8 mouse cellular contexts compared by ENCODE assay signal in the genomic region with DNA sequence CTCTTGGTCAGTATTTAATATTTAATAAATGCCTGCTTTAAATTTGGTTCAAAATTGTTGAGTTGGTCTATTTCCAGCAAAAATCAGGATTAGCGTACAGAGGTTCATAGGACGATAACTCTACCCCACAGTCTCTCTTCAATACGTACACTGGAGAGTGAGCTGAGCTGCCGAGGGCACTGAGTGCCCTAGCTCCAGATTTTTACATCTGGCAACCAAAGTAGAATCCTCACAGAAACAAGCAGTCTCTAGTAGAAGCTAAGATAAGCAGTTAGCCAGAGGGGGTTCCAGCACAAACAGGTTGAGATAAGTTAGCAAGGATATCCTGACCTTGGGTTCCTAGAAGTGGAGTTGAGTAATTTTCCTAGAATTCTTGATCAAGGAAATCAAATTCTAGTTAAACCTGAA. TPM values are rescaled to one million over a fixed set of nuclear protein-coding genes. Genes with fewer than 3 reads are reported as not detected.
DNase-seq lines count a peak whose midpoint lies in the region; ATAC-seq lines count a peak whose summit lies in the region.

No protein-coding gene starts in this region.

- peaks cover 8% of the 10 kb centered on the region for H3K36me3 ChIP-seq in forebrain, embryonic 14.5 days (ENCODE audit: control insufficient read depth, insufficient read depth, low read length)
- H3K36me3 ChIP-seq in liver, embryonic 16.5 days (ENCODE audit: control insufficient read depth, insufficient read depth) = no peaks in the 10 kb centered on the region

- peaks cover 7% of the 10 kb centered on the region; the same call in 1 of the 2 replicates for H3K9me3 ChIP-seq in forebrain, embryonic 14.5 days (replicated peaks; ENCODE audit: control insufficient read depth, low read length)
- no peaks in the 10 kb centered on the region for H3K9me3 ChIP-seq in liver, embryonic 16.5 days (replicated peaks; ENCODE audit: control insufficient read depth, low read length)

- H3K9ac ChIP-seq in forebrain, embryonic 14.5 days (ENCODE audit: low read length) = peak overlapping the region; percentile 72
- peak overlapping the region; percentile 58 for H3K9ac ChIP-seq in liver, embryonic 16.5 days (ENCODE audit: low read depth, low read length)

- no peaks in the 10 kb centered on the region for H3K27me3 ChIP-seq in forebrain, embryonic 14.5 days (replicated peaks; ENCODE audit: control insufficient read depth, insufficient read depth, low read length)
- no peaks in the 10 kb centered on the region for H3K27me3 ChIP-seq in liver, embryonic 16.5 days (ENCODE audit: control insufficient read depth, insufficient read depth, low read depth, low read length)

- H3K4me1 ChIP-seq in forebrain, embryonic 14.5 days (ENCODE audit: control insufficient read depth, insufficient read depth, low read length) = peaks cover 10% of the 10 kb centered on the region
- H3K4me1 ChIP-seq in liver, embryonic 16.5 days (ENCODE audit: control insufficient read depth, low read depth, low read length) = peaks cover 5% of the 10 kb centered on the region

- 6% methylated on average over 4 of the region's 4 CpGs for WGBS in forebrain, embryonic 14.5 days
- 4% methylated on average over 4 of the region's 4 CpGs for WGBS in liver, embryonic 16.5 days (ENCODE audit: insufficient replicate concordance)

- H3K4me3 ChIP-seq in forebrain, embryonic 14.5 days (ENCODE audit: low read depth, low read length) = peak overlapping the region; percentile 75
- peak overlapping the region; percentile 66 for H3K4me3 ChIP-seq in liver, embryonic 16.5 days (ENCODE audit: low read depth, low read length)

- H3K4me2 ChIP-seq in forebrain, embryonic 14.5 days (ENCODE audit: low read length) = peak overlapping the region; percentile 75
- H3K4me2 ChIP-seq in liver, embryonic 16.5 days (ENCODE audit: low read depth, low read length) = peak overlapping the region; percentile 83

- DNase-seq in embryo, embryonic 9.5 days (ENCODE audit: extremely low spot score) = peak; percentile 75
- no peak for DNase-seq in embryo, embryonic 10.5 days (ENCODE audit: low spot score)
- no peak for DNase-seq in forebrain, embryonic 14.5 days (ENCODE audit: low spot score)
- DNase-seq in gastrocnemius, adult 8-10 months (ENCODE audit: low spot score in 2 of 2) = no peak
- no peak for DNase-seq in thymus, adult 18-20 months
- no peak for DNase-seq in spleen, postnatal 14 days (ENCODE audit: low spot score in 2 of 2)

- no peak overlapping the region for H3K27ac ChIP-seq in forebrain, embryonic 14.5 days (ENCODE audit: low read depth, low read length)
- H3K27ac ChIP-seq in liver, embryonic 16.5 days (ENCODE audit: low read length) = peak overlapping the region; percentile 45; the same call in 1 of the 2 replicates

- peak; percentile 59 for ATAC-seq in CD4-positive, CD25-positive, alpha-beta regulatory T cell, adult 4 months
- peak; percentile 76 for ATAC-seq in forebrain, embryonic 14.5 days
- ATAC-seq in liver, embryonic 16.5 days (ENCODE audit: low read depth) = peak; percentile 51

RNA-seq across cellular contexts. Expression of a gene that starts 0.4 kb away (rescaled TPM):
- polyA plus RNA-seq in CD4-positive, CD25-positive, alpha-beta regulatory T cell, adult 4 months (2017; shearing (Covaris generic)) = 1 to 10 TPM; 3.3 to 7.0 TPM
- 8.4 and 12.5 TPM in 2 replicates for polyA plus RNA-seq in forebrain, embryonic 14.5 days (2014; fragmentation: Nextera tagmentation; extraction: Ambion mirVana)
- polyA plus RNA-seq in liver, embryonic 16.5 days (2015; fragmentation: Nextera tagmentation; extraction: Ambion mirVana) = 1.3 and 1.5 TPM in 2 replicates
- 10 to 100 TPM; 10.2 to 11.5 (median 10.5) TPM for total RNA-seq in gastrocnemius, adult 8-10 months (2022)

RNA-seq across cellular contexts. Expression of a gene that starts 20.0 kb away (rescaled TPM):
- polyA plus RNA-seq in CD4-positive, CD25-positive, alpha-beta regulatory T cell, adult 4 months (2017; shearing (Covaris generic)) = 100 to 1,000 TPM in 1 of 2 experiments, 10 to 100 TPM in 1; 92.5 to 151 TPM
- 36.6 and 37.1 TPM in 2 replicates for polyA plus RNA-seq in forebrain, embryonic 14.5 days (2014; fragmentation: Nextera tagmentation; extraction: Ambion mirVana)
- polyA plus RNA-seq in liver, embryonic 16.5 days (2015; fragmentation: Nextera tagmentation; extraction: Ambion mirVana) = 26.9 and 29.4 TPM in 2 replicates
- 1 to 10 TPM; 3.6 to 5.1 (median 4.8) TPM for total RNA-seq in gastrocnemius, adult 8-10 months (2022)

RNA-seq across cellular contexts. Expression of a gene that starts 20.2 kb away (rescaled TPM):
- polyA plus RNA-seq in CD4-positive, CD25-positive, alpha-beta regulatory T cell, adult 4 months (2017; shearing (Covaris generic)) = 1 to 10 TPM; 2.1 to 3.8 TPM
- 9.5 and 10.2 TPM in 2 replicates for polyA plus RNA-seq in forebrain, embryonic 14.5 days (2014; fragmentation: Nextera tagmentation; extraction: Ambion mirVana)
- polyA plus RNA-seq in liver, embryonic 16.5 days (2015; fragmentation: Nextera tagmentation; extraction: Ambion mirVana) = 1.8 and 2.0 TPM in 2 replicates
- total RNA-seq in gastrocnemius, adult 8-10 months (2022) = 1 to 10 TPM; 5.1 to 9.2 (median 6.7) TPM

RNA-seq across cellular contexts. Expression of a gene that starts 39.0 kb away (rescaled TPM):
- 10 to 100 TPM; 26.7 to 34.3 TPM for polyA plus RNA-seq in CD4-positive, CD25-positive, alpha-beta regulatory T cell, adult 4 months (2017; shearing (Covaris generic))
- polyA plus RNA-seq in forebrain, embryonic 14.5 days (2014; fragmentation: Nextera tagmentation; extraction: Ambion mirVana) = 6.1 and 6.2 TPM in 2 replicates
- polyA plus RNA-seq in liver, embryonic 16.5 days (2015; fragmentation: Nextera tagmentation; extraction: Ambion mirVana) = 3.2 and 3.4 TPM in 2 replicates
- 1 to 10 TPM in 2 of 4 experiments, under 1 TPM in 2; 0.70 to 1.4 (median 0.89) TPM for total RNA-seq in gastrocnemius, adult 8-10 months (2022)

RNA-seq across cellular contexts. Expression of a gene that starts 55.9 kb away (rescaled TPM):
- polyA plus RNA-seq in CD4-positive, CD25-positive, alpha-beta regulatory T cell, adult 4 months (2017; shearing (Covaris generic)) = 10 to 100 TPM; 19.5 to 31.9 TPM
- 33.8 and 50.1 TPM in 2 replicates for polyA plus RNA-seq in forebrain, embryonic 14.5 days (2014; fragmentation: Nextera tagmentation; extraction: Ambion mirVana)
- 15.9 and 16.2 TPM in 2 replicates for polyA plus RNA-seq in liver, embryonic 16.5 days (2015; fragmentation: Nextera tagmentation; extraction: Ambion mirVana)
- 100 to 1,000 TPM; 389 to 516 (median 444) TPM for total RNA-seq in gastrocnemius, adult 8-10 months (2022)
